Mouse (Mus musculus): Measurements from ENCODE around the gene Vamp1.

The Vamp1 gene

GRCm38 (mm10) chr6:125215148-125215954 lies at the start of gene Vamp1:
TSS of gene Vamp1 (plus strand) at chr6:125215551.
- peak; percentile 93 to 96 for DNase-seq (ENCODE audit: low spot score in 2 of 2)

GRCm38 (mm10) chr6:125166051-125166751 lies 49.1 kb upstream of the Vamp1 start, which contains the start of gene Gapdh:
TSS of gene Gapdh (minus strand) at chr6:125166467.
- no peak for DNase-seq (ENCODE audit: low spot score in 2 of 2)

GRCm38 (mm10) chr6:125166861-125167650 lies 48.3 kb upstream of the Vamp1 start:
- DNase-seq (ENCODE audit: low spot score in 2 of 2): no peak

- no peak for DNase-seq (ENCODE audit: low spot score in 2 of 2)
Measured at GRCm38 (mm10) chr6:125168086-125168485, 47.3 kb upstream of the Vamp1 start.

- no peak for DNase-seq (ENCODE audit: low spot score in 2 of 2)
Measured at GRCm38 (mm10) chr6:125170194-125170593, 45.2 kb upstream of the Vamp1 start.

- no peak for DNase-seq (ENCODE audit: low spot score in 2 of 2)
Measured at GRCm38 (mm10) chr6:125172474-125172873, 42.9 kb upstream of the Vamp1 start.

- DNase-seq (ENCODE audit: low spot score in 2 of 2): no peak
Measured at GRCm38 (mm10) chr6:125173256-125173655, 42.1 kb upstream of the Vamp1 start.

GRCm38 (mm10) chr6:125175469-125175868 lies 39.9 kb upstream of the Vamp1 start:
- DNase-seq (ENCODE audit: low spot score in 2 of 2): no peak

- no peak for DNase-seq (ENCODE audit: low spot score in 2 of 2)
Measured at GRCm38 (mm10) chr6:125179601-125180000, 35.8 kb upstream of the Vamp1 start.

- DNase-seq (ENCODE audit: low spot score in 2 of 2): no peak
Measured at GRCm38 (mm10) chr6:125182133-125182532, 33.2 kb upstream of the Vamp1 start.

- DNase-seq (ENCODE audit: low spot score in 2 of 2): no peak
Measured at GRCm38 (mm10) chr6:125186203-125186602, 29.1 kb upstream of the Vamp1 start.

- DNase-seq (ENCODE audit: low spot score in 2 of 2): no peak
Measured at GRCm38 (mm10) chr6:125190816-125191215, 24.5 kb upstream of the Vamp1 start.

- peak; percentile 96 to 97 for DNase-seq (ENCODE audit: low spot score in 2 of 2)
Measured at GRCm38 (mm10) chr6:125191332-125192015, 23.9 kb upstream of the Vamp1 start, which contains the start of the genes Ncapd2 and Mrpl51. TSS of gene Ncapd2 (minus strand) at chr6:125191701. TSS of gene Mrpl51 (plus strand) at chr6:125191801.

- peak; percentile 88 for DNase-seq (ENCODE audit: low spot score in 2 of 2)
Measured at GRCm38 (mm10) chr6:125192016-125192714, 23.2 kb upstream of the Vamp1 start.

GRCm38 (mm10) chr6:125192841-125193240 lies 22.5 kb upstream of the Vamp1 start:
- DNase-seq (ENCODE audit: low spot score in 2 of 2): no peak

GRCm38 (mm10) chr6:125193390-125193789 lies 22.0 kb upstream of the Vamp1 start:
- no peak for DNase-seq (ENCODE audit: low spot score in 2 of 2)

GRCm38 (mm10) chr6:125195541-125196075 lies 19.7 kb upstream of the Vamp1 start:
- DNase-seq (ENCODE audit: low spot score in 2 of 2): no peak

GRCm38 (mm10) chr6:125196301-125196700 lies 19.1 kb upstream of the Vamp1 start:
- DNase-seq (ENCODE audit: low spot score in 2 of 2): no peak

- no peak for DNase-seq (ENCODE audit: low spot score in 2 of 2)
Measured at GRCm38 (mm10) chr6:125197166-125197565, 18.2 kb upstream of the Vamp1 start.

GRCm38 (mm10) chr6:125210436-125210835 lies 4.9 kb upstream of the Vamp1 start:
- no peak for DNase-seq (ENCODE audit: low spot score in 2 of 2)

Measured in right cerebral cortex, postnatal 36 days (tissue).